Mouse (Mus musculus): ENCODE data around the gene Unc5c.

GRCm38 (mm10) chr3:141831135-141831534, 366.1 kb downstream of the Unc5c start:
- peak; percentile 7; the same call in 1 of the 2 replicates for TF ChIP-seq CTCF (IDR thresholded peaks at IDR 0.05; ENCODE audit: insufficient read depth, low read length)
- no peak for TF ChIP-seq POLR2A (IDR thresholded peaks at IDR 0.05; ENCODE audit: borderline replicate concordance, extremely low read depth, low read depth, low read length)

All from lung, adult 2 months (tissue).